Mouse (Mus musculus): Measurements from ENCODE around the gene Kyat3. TPM values are rescaled to one million over a fixed set of nuclear protein-coding genes. Genes with fewer than 3 reads are reported as not detected.

The Kyat3 gene
- 4.3 and 4.6 TPM in 2 replicates for polyA plus RNA-seq (2015; fragmentation: Nextera tagmentation; extraction: Ambion mirVana)

DNA sequence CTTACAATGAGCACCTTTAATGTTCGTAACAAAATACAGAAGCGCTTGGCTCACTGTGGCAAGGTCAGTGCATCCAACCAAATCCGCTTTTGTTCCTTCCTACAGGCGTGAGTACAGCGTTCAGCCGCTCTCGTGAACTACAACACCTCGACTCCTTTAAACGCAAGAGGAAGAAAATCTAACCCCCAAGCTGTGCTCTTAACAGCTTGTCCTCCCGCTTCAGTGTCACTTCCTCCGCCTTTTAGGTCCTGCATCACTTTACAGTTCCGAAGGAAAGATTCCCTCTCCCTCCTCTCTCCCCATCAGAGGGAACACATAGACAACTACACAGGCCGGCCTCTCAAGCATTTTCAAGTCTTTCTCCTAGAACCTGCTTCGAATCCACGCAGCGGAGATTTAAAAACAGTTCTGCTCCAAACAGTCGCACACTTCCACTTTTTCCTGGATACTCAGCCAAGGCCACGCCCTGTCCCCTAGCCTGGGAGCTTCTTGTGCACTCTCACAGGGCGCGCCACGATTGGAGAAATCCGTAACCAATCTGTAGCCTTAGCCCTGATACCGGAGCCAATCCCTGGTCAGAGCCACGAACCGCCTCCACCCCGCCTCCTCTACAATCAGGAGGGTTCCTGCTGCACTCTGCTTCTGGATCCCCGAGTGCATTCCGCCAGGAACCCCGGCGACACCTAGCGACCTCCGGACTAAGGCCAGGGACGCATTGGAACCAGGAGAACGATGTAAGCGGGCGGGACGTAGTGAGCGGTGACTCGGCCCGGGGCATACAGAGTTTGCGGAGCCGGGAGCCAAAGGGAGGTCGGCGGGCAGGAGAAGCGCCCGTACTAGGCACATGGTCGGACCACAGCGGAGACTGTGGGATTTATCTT, at the start of gene Kyat3:
TSS of gene Kyat3 (plus strand) at position 610 of the 881 bp plus-strand sequence.
- Histone ChIP-seq H3K27me3 (replicated peaks; ENCODE audit: control insufficient read depth, insufficient read depth, low read length) (peaks cover 7% of the 10 kb centered on the region; the same call in 1 of the 2 replicates), H3K9ac (replicated peaks; ENCODE audit: low read depth, low read length) (peak within 1 kb of the TSS; percentile 61), H3K36me3 (ENCODE audit: control insufficient read depth, insufficient read depth) (no peaks in the 10 kb centered on the region), H3K4me3 (replicated peaks; ENCODE audit: low read length) (peak within 1 kb of the TSS; percentile 68), H3K4me1 (replicated peaks; ENCODE audit: control insufficient read depth, insufficient read depth, low read length) (peaks cover 7% of the 10 kb centered on the region), H3K9me3 (ENCODE audit: control insufficient read depth, low read length) (no peaks in the 10 kb centered on the region), H3K4me2 (ENCODE audit: low read length) (peak within 1 kb of the TSS; percentile 87), H3K27ac (ENCODE audit: low read length) (no peak within 1 kb of the TSS)
- ATAC-seq: peak; percentile 100
- under 1% methylated on average over 48 of the region's 48 CpGs for WGBS

- Histone ChIP-seq H3K4me2 (ENCODE audit: low read length) (no peak overlapping the region), H3K9ac (replicated peaks; ENCODE audit: low read depth, low read length) (no peak overlapping the region), H3K9me3 (ENCODE audit: control insufficient read depth, low read length) (no peaks in the 10 kb centered on the region; the same call in 1 of the 2 replicates), H3K36me3 (ENCODE audit: control insufficient read depth, insufficient read depth) (no peaks in the 10 kb centered on the region), H3K4me1 (replicated peaks; ENCODE audit: control insufficient read depth, insufficient read depth, low read length) (no peaks in the 10 kb centered on the region), H3K4me3 (replicated peaks; ENCODE audit: low read length) (no peak overlapping the region), H3K27me3 (replicated peaks; ENCODE audit: control insufficient read depth, insufficient read depth, low read length) (no peaks in the 10 kb centered on the region), H3K27ac (ENCODE audit: low read length) (no peak overlapping the region)
- no peak for ATAC-seq
- WGBS: 98% methylated on average over 8 of the region's 8 CpGs
Measured at GRCm38 (mm10) chr3:142664723-142665122, 36.1 kb upstream of the Kyat3 start.

DNA sequence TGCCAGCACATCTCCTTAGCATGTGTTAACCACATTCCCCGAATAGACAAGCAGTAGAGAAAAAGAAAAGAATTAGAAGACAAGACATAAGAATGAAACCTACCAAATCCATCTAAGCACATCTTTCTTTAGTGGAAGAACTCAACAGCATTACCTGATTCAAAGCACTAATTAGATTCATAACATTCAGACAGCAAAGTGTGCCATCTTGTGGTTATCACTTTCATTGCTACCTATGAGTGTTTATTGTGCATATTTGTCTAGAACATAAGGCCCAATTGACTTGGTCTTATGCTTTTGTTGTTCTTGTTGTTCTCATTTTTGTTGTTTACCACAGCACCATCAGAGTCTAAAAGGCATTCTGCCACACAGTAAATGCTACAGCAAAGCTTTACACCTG, 26.2 kb upstream of the Kyat3 start:
- no peaks in the 10 kb centered on the region for H3K27me3 ChIP-seq (replicated peaks; ENCODE audit: control insufficient read depth, insufficient read depth, low read length)
- 52% methylated on average over 1 of the region's 1 CpGs for WGBS

DNA sequence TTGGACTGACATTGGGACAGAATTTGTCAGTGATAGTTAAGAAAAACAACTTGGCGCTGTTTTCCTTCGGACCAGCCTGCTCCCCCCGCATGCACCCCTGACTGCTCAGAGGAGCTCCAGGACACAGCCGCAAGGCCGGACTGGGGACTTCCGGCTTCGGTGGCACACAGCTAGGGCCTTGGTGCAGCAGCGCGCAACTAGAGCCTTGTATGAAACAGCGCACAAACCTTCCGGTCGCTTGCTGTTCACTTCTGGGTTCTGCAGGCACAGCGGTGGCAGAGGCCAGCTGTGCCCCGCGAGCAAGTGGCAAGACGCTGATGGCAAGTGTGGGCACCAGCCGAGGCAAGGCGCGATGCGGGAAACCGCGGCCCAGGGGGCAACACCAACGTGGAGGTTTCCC, 12.9 kb upstream of the Kyat3 start:
- Histone ChIP-seq H3K4me3 (replicated peaks; ENCODE audit: low read length) (no peak overlapping the region), H3K27me3 (replicated peaks; ENCODE audit: control insufficient read depth, insufficient read depth, low read length) (no peaks in the 10 kb centered on the region), H3K27ac (ENCODE audit: low read length) (no peak overlapping the region), H3K4me1 (replicated peaks; ENCODE audit: control insufficient read depth, insufficient read depth, low read length) (no peaks in the 10 kb centered on the region), H3K9ac (replicated peaks; ENCODE audit: low read depth, low read length) (no peak overlapping the region), H3K4me2 (ENCODE audit: low read length) (no peak overlapping the region), H3K9me3 (ENCODE audit: control insufficient read depth, low read length) (peaks cover 2% of the 10 kb centered on the region; the same call in 1 of the 2 replicates), H3K36me3 (ENCODE audit: control insufficient read depth, insufficient read depth) (no peaks in the 10 kb centered on the region)
- 68% methylated on average over 23 of the region's 23 CpGs for WGBS
- ATAC-seq: no peak

More for the DNA sequence above, 26.2 kb upstream of the Kyat3 start:
- no peaks in the 10 kb centered on the region for H3K4me1 ChIP-seq (replicated peaks; ENCODE audit: control insufficient read depth, insufficient read depth, low read length)
- no peak overlapping the region for H3K4me3 ChIP-seq (replicated peaks; ENCODE audit: low read length)
- no peaks in the 10 kb centered on the region for H3K9me3 ChIP-seq (ENCODE audit: control insufficient read depth, low read length)
- no peak overlapping the region for H3K27ac ChIP-seq (ENCODE audit: low read length)
- no peaks in the 10 kb centered on the region for H3K36me3 ChIP-seq (ENCODE audit: control insufficient read depth, insufficient read depth)
- no peak overlapping the region for H3K9ac ChIP-seq (replicated peaks; ENCODE audit: low read depth, low read length)
- ATAC-seq: no peak
- H3K4me2 ChIP-seq (ENCODE audit: low read length): no peak overlapping the region

DNA sequence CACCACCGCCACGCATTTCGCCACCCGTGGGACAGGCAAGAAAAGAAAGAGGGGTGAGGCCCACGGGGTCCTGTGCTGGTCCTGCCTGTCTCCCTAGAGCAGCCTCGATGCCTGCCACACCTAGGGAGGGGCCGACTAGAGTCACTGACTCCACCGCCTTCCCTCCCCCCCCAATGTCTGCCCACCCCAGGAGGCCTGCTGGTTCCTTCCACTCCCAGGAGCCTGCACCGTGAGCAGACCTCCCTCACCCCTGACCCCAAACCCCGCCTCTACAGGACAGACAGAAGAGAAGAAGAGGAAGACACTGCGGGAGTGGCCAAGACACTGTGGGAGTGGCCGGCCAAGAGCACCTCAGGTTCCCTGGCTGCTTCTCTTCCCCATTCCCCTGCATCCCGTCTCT, 12.5 kb upstream of the Kyat3 start:
- Histone ChIP-seq H3K27ac (ENCODE audit: low read length) (no peak overlapping the region), H3K36me3 (ENCODE audit: control insufficient read depth, insufficient read depth) (no peaks in the 10 kb centered on the region), H3K4me1 (replicated peaks; ENCODE audit: control insufficient read depth, insufficient read depth, low read length) (no peaks in the 10 kb centered on the region), H3K9ac (replicated peaks; ENCODE audit: low read depth, low read length) (no peak overlapping the region), H3K4me3 (replicated peaks; ENCODE audit: low read length) (no peak overlapping the region), H3K9me3 (ENCODE audit: control insufficient read depth, low read length) (peaks cover 2% of the 10 kb centered on the region; the same call in 1 of the 2 replicates), H3K27me3 (replicated peaks; ENCODE audit: control insufficient read depth, insufficient read depth, low read length) (no peaks in the 10 kb centered on the region), H3K4me2 (ENCODE audit: low read length) (no peak overlapping the region)
- ATAC-seq: no peak
- WGBS: 66% methylated on average over 12 of the region's 13 CpGs

- Histone ChIP-seq H3K9ac (replicated peaks; ENCODE audit: low read depth, low read length) (no peak overlapping the region), H3K9me3 (ENCODE audit: control insufficient read depth, low read length) (no peaks in the 10 kb centered on the region), H3K4me1 (replicated peaks; ENCODE audit: control insufficient read depth, insufficient read depth, low read length) (peaks cover 5% of the 10 kb centered on the region), H3K4me3 (replicated peaks; ENCODE audit: low read length) (no peak overlapping the region), H3K27me3 (replicated peaks; ENCODE audit: control insufficient read depth, insufficient read depth, low read length) (peaks cover 1% of the 10 kb centered on the region; the same call in 1 of the 2 replicates), H3K36me3 (ENCODE audit: control insufficient read depth, insufficient read depth) (no peaks in the 10 kb centered on the region), H3K27ac (ENCODE audit: low read length) (no peak overlapping the region), H3K4me2 (ENCODE audit: low read length) (no peak overlapping the region)
- 78% methylated on average over 2 of the region's 2 CpGs for WGBS
- ATAC-seq: no peak
Measured at GRCm38 (mm10) chr3:142696517-142696916, 4.3 kb upstream of the Kyat3 start.

GRCm38 (mm10) chr3:142701407-142701989, 647 bp downstream of the Kyat3 start:
- Histone ChIP-seq H3K4me3 (replicated peaks; ENCODE audit: low read length) (peak overlapping the region; percentile 68), H3K36me3 (ENCODE audit: control insufficient read depth, insufficient read depth) (no peaks in the 10 kb centered on the region), H3K4me2 (ENCODE audit: low read length) (peak overlapping the region; percentile 87), H3K27ac (ENCODE audit: low read length) (no peak overlapping the region), H3K27me3 (replicated peaks; ENCODE audit: control insufficient read depth, insufficient read depth, low read length) (peaks cover 7% of the 10 kb centered on the region; the same call in 1 of the 2 replicates), H3K9ac (replicated peaks; ENCODE audit: low read depth, low read length) (peak overlapping the region; percentile 61), H3K9me3 (ENCODE audit: control insufficient read depth, low read length) (no peaks in the 10 kb centered on the region), H3K4me1 (replicated peaks; ENCODE audit: control insufficient read depth, insufficient read depth, low read length) (peaks cover 7% of the 10 kb centered on the region)
- ATAC-seq: no peak
- 30% methylated on average over 15 of the region's 15 CpGs for WGBS

- H3K4me3 ChIP-seq (replicated peaks; ENCODE audit: low read length): no peak overlapping the region
- no peak overlapping the region for H3K4me2 ChIP-seq (ENCODE audit: low read length)
- WGBS: 90% methylated on average over 17 of the region's 17 CpGs
- no peak overlapping the region for H3K27ac ChIP-seq (ENCODE audit: low read length)
- H3K27me3 ChIP-seq (replicated peaks; ENCODE audit: control insufficient read depth, insufficient read depth, low read length): peaks cover 3% of the 10 kb centered on the region; the same call in 1 of the 2 replicates
- 0 out of 2 replicates have a peak, but pooled peaks cover 3% of the 10 kb centered on the region for H3K4me1 ChIP-seq (replicated peaks; ENCODE audit: control insufficient read depth, insufficient read depth, low read length)
- H3K36me3 ChIP-seq (ENCODE audit: control insufficient read depth, insufficient read depth): no peaks in the 10 kb centered on the region
- ATAC-seq: no peak
- H3K9ac ChIP-seq (replicated peaks; ENCODE audit: low read depth, low read length): no peak overlapping the region
- no peaks in the 10 kb centered on the region for H3K9me3 ChIP-seq (ENCODE audit: control insufficient read depth, low read length)
Measured at GRCm38 (mm10) chr3:142706581-142707444, 6.0 kb downstream of the Kyat3 start.
